Comparison of ENCODE assay signal across 8 mouse cellular contexts in the genomic region with DNA sequence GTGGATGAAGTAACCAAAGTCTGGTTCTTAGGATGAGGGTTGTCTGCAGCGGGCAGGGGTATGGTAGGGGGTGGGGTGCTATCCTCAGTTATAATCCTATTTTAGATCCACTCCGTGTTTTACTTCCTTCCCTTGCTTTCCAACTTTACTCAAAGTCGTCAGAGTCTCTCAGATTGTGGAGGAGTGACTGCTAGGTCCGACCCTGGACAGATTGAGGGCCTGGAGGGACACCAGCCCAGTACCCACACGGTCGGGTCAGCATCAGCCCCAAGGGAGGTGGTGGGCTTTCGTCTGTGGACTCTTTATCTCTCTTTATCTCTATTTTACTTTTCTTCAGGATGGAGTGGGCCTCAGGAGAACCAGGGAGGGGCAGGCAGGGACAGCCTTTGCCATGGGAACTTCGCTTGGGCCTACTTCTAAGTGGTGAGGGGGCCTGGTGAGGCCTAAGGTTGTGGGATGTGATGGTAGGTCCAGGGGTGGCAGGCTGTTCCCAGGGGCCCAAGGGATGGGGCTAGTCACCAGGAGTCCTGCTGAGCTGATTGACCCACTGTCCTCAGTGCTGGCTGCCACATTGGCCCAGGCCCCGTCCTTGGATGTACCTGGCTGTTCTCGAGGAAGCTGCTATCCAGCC. TPM values are rescaled to one million over a fixed set of nuclear protein-coding genes. Genes with fewer than 3 reads are reported as not detected.
A peak's percentile ranks its signal among the peaks of the same experiment; 100 is the strongest.
DNase-seq lines count a peak whose midpoint lies in the region; ATAC-seq and TF ChIP-seq lines count a peak whose summit lies in the region.

Gene Lamb2, plus strand, starts transcription at position 16 of the 631 bp plus-strand sequence.

- 0 out of 2 replicates have a peak, but pooled peaks cover 7% of the 10 kb centered on the region for H3K4me1 ChIP-seq in intestine, postnatal 0 days (replicated peaks; ENCODE audit: control insufficient read depth, insufficient read depth, low read length)
- peaks cover 21% of the 10 kb centered on the region for H3K4me1 ChIP-seq in liver, embryonic 13.5 days (replicated peaks)
- H3K4me1 ChIP-seq in neural tube, embryonic 14.5 days (ENCODE audit: control insufficient read depth, insufficient read depth, low read length) = peaks cover 6% of the 10 kb centered on the region

- 9% methylated on average over 10 of the region's 10 CpGs for WGBS in intestine, postnatal 0 days
- WGBS in liver, embryonic 13.5 days (ENCODE audit: insufficient replicate concordance) = 27% methylated on average over 10 of the region's 10 CpGs
- 12% methylated on average over 10 of the region's 10 CpGs for WGBS in neural tube, embryonic 14.5 days

- ATAC-seq in intestine, postnatal 0 days = peak; percentile 36; the same call in 1 of the 2 replicates
- peak; percentile 33; the same call in 1 of the 2 replicates for ATAC-seq in liver, embryonic 13.5 days (ENCODE audit: low read depth)
- ATAC-seq in neural tube, embryonic 14.5 days (ENCODE audit: low read depth) = peak; percentile 47; the same call in 1 of the 2 replicates

- no peaks in the 10 kb centered on the region for H3K9me3 ChIP-seq in intestine, postnatal 0 days (ENCODE audit: control insufficient read depth)
- no peaks in the 10 kb centered on the region for H3K9me3 ChIP-seq in liver, embryonic 13.5 days (replicated peaks)
- H3K9me3 ChIP-seq in neural tube, embryonic 14.5 days (ENCODE audit: control insufficient read depth, low read length) = no peaks in the 10 kb centered on the region

- peak within 1 kb of the TSS; percentile 47 for H3K4me3 ChIP-seq in intestine, postnatal 0 days (ENCODE audit: low read depth, low read length)
- H3K4me3 ChIP-seq in liver, embryonic 13.5 days (replicated peaks) = peak within 1 kb of the TSS; percentile 46
- peak within 1 kb of the TSS; percentile 28 for H3K4me3 ChIP-seq in neural tube, embryonic 14.5 days (ENCODE audit: low read depth, low read length)

- H3K36me3 ChIP-seq in intestine, postnatal 0 days (ENCODE audit: control insufficient read depth, insufficient read depth) = peaks cover 29% of the 10 kb centered on the region
- no peaks in the 10 kb centered on the region; the same call in 1 of the 2 replicates for H3K36me3 ChIP-seq in liver, embryonic 13.5 days
- H3K36me3 ChIP-seq in neural tube, embryonic 14.5 days (ENCODE audit: control insufficient read depth, insufficient read depth, low read length) = no peaks in the 10 kb centered on the region

- peak; percentile 64 for DNase-seq in kidney, adult 18-20 months
- DNase-seq in kidney, adult 11 months = no peak
- peak; percentile 93 for DNase-seq in embryo, embryonic 10 days (ENCODE audit: low spot score)
- peak; percentile 98 for DNase-seq in heart, adult 11 months
- no peak for DNase-seq in liver, embryonic 13.5 days
- no peak for DNase-seq in spleen, postnatal 4 days (ENCODE audit: low spot score in 2 of 2)

- no peak within 1 kb of the TSS for H3K27ac ChIP-seq in intestine, postnatal 0 days (ENCODE audit: low read depth, low read length)
- H3K27ac ChIP-seq in liver, embryonic 13.5 days = no peak within 1 kb of the TSS
- peak within 1 kb of the TSS; percentile 34 for H3K27ac ChIP-seq in neural tube, embryonic 14.5 days (ENCODE audit: low read depth, low read length)

- H3K4me2 ChIP-seq in intestine, postnatal 0 days (replicated peaks; ENCODE audit: low read depth) = peak within 1 kb of the TSS; percentile 62
- peak within 1 kb of the TSS; percentile 62 for H3K4me2 ChIP-seq in liver, embryonic 13.5 days
- H3K4me2 ChIP-seq in neural tube, embryonic 14.5 days (ENCODE audit: low read depth, low read length) = peak within 1 kb of the TSS; percentile 43

- no peaks in the 10 kb centered on the region for H3K27me3 ChIP-seq in intestine, postnatal 0 days (replicated peaks; ENCODE audit: control insufficient read depth, insufficient read depth, low read length)
- peaks cover 8% of the 10 kb centered on the region; the same call in 1 of the 2 replicates for H3K27me3 ChIP-seq in liver, embryonic 13.5 days
- H3K27me3 ChIP-seq in neural tube, embryonic 14.5 days (ENCODE audit: control insufficient read depth, insufficient read depth, low read length) = no peaks in the 10 kb centered on the region

- no peak for TF ChIP-seq CTCF in intestine, postnatal 0 days (IDR thresholded peaks at IDR 0.05; ENCODE audit: low read depth)

- H3K9ac ChIP-seq in intestine, postnatal 0 days (ENCODE audit: low read depth, low read length) = peak within 1 kb of the TSS; percentile 48
- peak within 1 kb of the TSS; percentile 31 for H3K9ac ChIP-seq in liver, embryonic 13.5 days
- peak within 1 kb of the TSS; percentile 32; the same call in 1 of the 2 replicates for H3K9ac ChIP-seq in neural tube, embryonic 14.5 days (replicated peaks; ENCODE audit: low read depth, low read length)

RNA-seq across cellular contexts. Expression of gene Lamb2, which starts in this region (rescaled TPM):
- polyA plus RNA-seq in intestine, postnatal 0 days (2015; fragmentation: Nextera tagmentation; extraction: Ambion mirVana) = 8.9 and 10.1 TPM in 2 replicates
- 5.3 and 6.4 TPM in 2 replicates for polyA plus RNA-seq in liver, embryonic 13.5 days (2015; fragmentation: Nextera tagmentation; extraction: Ambion mirVana)
- 8.3 and 15.3 TPM in 2 replicates for polyA plus RNA-seq in neural tube, embryonic 14.5 days (2014; fragmentation: Nextera tagmentation; extraction: Ambion mirVana)

Comparison
In these comparisons a context has a peak if more than half of its experiments do, and no peak if none do; other contexts are left out.
1. DNase-seq: peak in kidney, adult 18-20 months (single experiment), embryo, embryonic 10 days (single experiment) and heart, adult 11 months (single experiment); none in kidney, adult 11 months (single experiment), liver, embryonic 13.5 days (single experiment) and spleen, postnatal 4 days (0 of 2).
2. Peak in every context shown above with its lines, with median percentiles within 50 percentile points of each other: ATAC-seq, H3K4me2 ChIP-seq, H3K4me3 ChIP-seq and H3K9ac ChIP-seq.